Mouse (Mus musculus): Measurements from ENCODE around the gene Rwdd4a.

Gene Rwdd4a

GRCm38 (mm10) chr8:47533344-47534125 lies at the start of gene Rwdd4a, which contains the start of gene Trappc11:
Gene Rwdd4a (plus strand): TSS chr8:47533664.
Gene Trappc11 (minus strand): TSS chr8:47533470.
- DNase-seq (ENCODE audit: low read depth, low spot score), result peak; percentile 99

- no peak for DNase-seq (ENCODE audit: low read depth, low spot score)
These were observed 46.2 kb upstream of the Rwdd4a start for GRCm38 (mm10) chr8:47487231-47487630.

GRCm38 (mm10) chr8:47493106-47493505 lies 40.4 kb upstream of the Rwdd4a start:
- DNase-seq (ENCODE audit: low read depth, low spot score), result no peak

- DNase-seq (ENCODE audit: low read depth, low spot score), result no peak
These were observed 38.8 kb upstream of the Rwdd4a start for GRCm38 (mm10) chr8:47494602-47495153.

- DNase-seq (ENCODE audit: low read depth, low spot score), result no peak
These were observed 38.0 kb upstream of the Rwdd4a start for GRCm38 (mm10) chr8:47495428-47495827.

- no peak for DNase-seq (ENCODE audit: low read depth, low spot score)
These were observed 31.5 kb upstream of the Rwdd4a start for GRCm38 (mm10) chr8:47501994-47502393.

GRCm38 (mm10) chr8:47502546-47502945 lies 30.9 kb upstream of the Rwdd4a start:
- DNase-seq (ENCODE audit: low read depth, low spot score), result no peak

GRCm38 (mm10) chr8:47505431-47505830 lies 28.0 kb upstream of the Rwdd4a start:
- no peak for DNase-seq (ENCODE audit: low read depth, low spot score)

GRCm38 (mm10) chr8:47510930-47511329 lies 22.5 kb upstream of the Rwdd4a start:
- DNase-seq (ENCODE audit: low read depth, low spot score), result no peak

GRCm38 (mm10) chr8:47513601-47514000 lies 19.9 kb upstream of the Rwdd4a start:
- no peak for DNase-seq (ENCODE audit: low read depth, low spot score)

GRCm38 (mm10) chr8:47528094-47528493 lies 5.4 kb upstream of the Rwdd4a start:
- DNase-seq (ENCODE audit: low read depth, low spot score), result no peak

- no peak for DNase-seq (ENCODE audit: low read depth, low spot score)
These were observed 4.9 kb downstream of the Rwdd4a start for GRCm38 (mm10) chr8:47538323-47538722.

GRCm38 (mm10) chr8:47542746-47543145 lies 9.3 kb downstream of the Rwdd4a start:
- no peak for DNase-seq (ENCODE audit: low read depth, low spot score)

- DNase-seq (ENCODE audit: low read depth, low spot score), result no peak
These were observed 10.6 kb downstream of the Rwdd4a start for GRCm38 (mm10) chr8:47544094-47544493.

- no peak for DNase-seq (ENCODE audit: low read depth, low spot score)
These were observed 13.6 kb downstream of the Rwdd4a start for GRCm38 (mm10) chr8:47547102-47547501.

GRCm38 (mm10) chr8:47553613-47554012 lies 20.1 kb downstream of the Rwdd4a start:
- DNase-seq (ENCODE audit: low read depth, low spot score), result peak; percentile 34

GRCm38 (mm10) chr8:47556446-47556845 lies 23.0 kb downstream of the Rwdd4a start:
- DNase-seq (ENCODE audit: low read depth, low spot score), result no peak

GRCm38 (mm10) chr8:47558274-47558673 lies 24.8 kb downstream of the Rwdd4a start:
- DNase-seq (ENCODE audit: low read depth, low spot score), result no peak

GRCm38 (mm10) chr8:47560801-47561200 lies 27.3 kb downstream of the Rwdd4a start:
- no peak for DNase-seq (ENCODE audit: low read depth, low spot score)

- DNase-seq (ENCODE audit: low read depth, low spot score), result no peak
These were observed 33.1 kb downstream of the Rwdd4a start for GRCm38 (mm10) chr8:47566551-47566950.

- no peak for DNase-seq (ENCODE audit: low read depth, low spot score)
These were observed 34.6 kb downstream of the Rwdd4a start for GRCm38 (mm10) chr8:47568098-47568497.

GRCm38 (mm10) chr8:47570161-47570560 lies 36.7 kb downstream of the Rwdd4a start:
- DNase-seq (ENCODE audit: low read depth, low spot score), result no peak

GRCm38 (mm10) chr8:47573482-47573881 lies 40.0 kb downstream of the Rwdd4a start:
- DNase-seq (ENCODE audit: low read depth, low spot score), result no peak
